29 mouse cellular contexts compared by ENCODE assay signal in genomic region chr5:56434958-56435357, GRCm38 (mm10).
"Had no signal": no experiment of that assay in that cellular context is flagged by ENCODE, and none has a peak within 500 bp of the region (broad histone marks: within the 10 kb centered on the region; RNA-seq: fewer than 3 reads in every experiment).

No protein-coding gene starts in this region.

- H3K27ac ChIP-seq: limb, embryonic 10.5 days; limb, embryonic 12.5 days; limb, embryonic 13.5 days; limb, embryonic 15.5 days; liver, embryonic 12.5 days; liver, embryonic 13.5 days; liver, embryonic 14.5 days; liver, embryonic 15.5 days; lung, embryonic 15.5 days; macrophage; midbrain, embryonic 10.5 days; midbrain, embryonic 12.5 days; midbrain, embryonic 13.5 days; midbrain, embryonic 15.5 days; neural tube, embryonic 12.5 days had no signal

- H3K4me3 ChIP-seq: limb, embryonic 10.5 days; limb, embryonic 12.5 days; limb, embryonic 13.5 days; limb, embryonic 15.5 days; liver, embryonic 12.5 days; liver, embryonic 13.5 days; liver, embryonic 15.5 days; lung, embryonic 15.5 days; megakaryocyte, embryonic 14.5 days; midbrain, embryonic 10.5 days; midbrain, embryonic 12.5 days; midbrain, embryonic 13.5 days; midbrain, embryonic 15.5 days; myocyte; neural tube, embryonic 12.5 days had no signal

- DNase-seq: left cerebral cortex, postnatal 4 days; liver; liver, embryonic 13.5 days; liver, postnatal 0 days; lung, adult 18-20 months; lung, adult 2 months; lung, postnatal 10 days; lung, postnatal 14 days; lung, postnatal 36 days; lung, postnatal 4 days; midbrain, embryonic 14.5 days had no signal

- ATAC-seq: liver, embryonic 12.5 days; liver, postnatal 0 days; lung, postnatal 0 days; midbrain, embryonic 13.5 days; midbrain, embryonic 15.5 days; midbrain, embryonic 16.5 days had no signal
